8 mouse cellular contexts compared by ENCODE assay signal in the genomic region with DNA sequence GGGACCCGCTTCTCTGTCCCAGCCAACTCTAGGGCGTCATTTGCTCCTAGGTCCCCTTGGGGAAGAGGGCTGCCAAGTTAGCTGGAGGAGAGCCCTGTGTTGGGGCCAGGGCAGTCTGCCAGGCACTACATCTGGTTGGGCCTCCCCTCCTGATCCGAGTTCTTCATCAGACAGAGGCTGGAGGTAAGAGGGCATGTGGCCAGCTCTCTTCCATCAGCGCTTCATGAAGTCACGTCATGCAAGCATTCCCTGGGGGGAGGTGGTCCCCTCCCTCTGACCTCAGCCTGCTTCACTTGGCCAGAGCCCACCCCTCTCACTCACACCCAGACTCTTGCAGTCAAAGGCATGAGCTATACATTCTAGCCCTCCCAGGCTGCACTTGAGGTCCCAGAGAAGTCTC. TPM values are rescaled to one million over a fixed set of nuclear protein-coding genes. Genes with fewer than 3 reads are reported as not detected.
DNase-seq lines count a peak whose midpoint lies in the region; ATAC-seq lines count a peak whose summit lies in the region.

No protein-coding gene starts in this region.

- 35% methylated on average over 5 of the region's 5 CpGs for WGBS in forebrain, embryonic 15.5 days
- 88% methylated on average over 5 of the region's 5 CpGs for WGBS in forebrain, embryonic 11.5 days
- 53% methylated on average over 5 of the region's 5 CpGs for WGBS in kidney, embryonic 16.5 days

- H3K4me2 ChIP-seq in forebrain, embryonic 15.5 days (replicated peaks) = no peak overlapping the region
- no peak overlapping the region for H3K4me2 ChIP-seq in forebrain, embryonic 11.5 days (ENCODE audit: low read depth, low read length, severe bottlenecking)
- no peak overlapping the region for H3K4me2 ChIP-seq in kidney, embryonic 16.5 days (replicated peaks; ENCODE audit: low read depth, low read length)

- H3K27ac ChIP-seq in forebrain, embryonic 15.5 days (replicated peaks) = no peak overlapping the region
- no peak overlapping the region for H3K27ac ChIP-seq in forebrain, embryonic 11.5 days (ENCODE audit: low read depth, low read length)
- no peak overlapping the region for H3K27ac ChIP-seq in kidney, embryonic 16.5 days (ENCODE audit: low read length)

- no peak for DNase-seq in forebrain, embryonic 11.5 days (ENCODE audit: low spot score)
- peak; percentile 92 for DNase-seq in MN1 (ENCODE audit: low spot score)
- DNase-seq in gastrocnemius, postnatal 25 days = peak; percentile 84
- peak; percentile 88 for DNase-seq in skeletal muscle tissue, adult 2 months (ENCODE audit: low read depth, low spot score)
- no peak for DNase-seq in retina, postnatal 1 day
- no peak for DNase-seq in embryo, embryonic 10 days (ENCODE audit: low spot score)

- ATAC-seq in forebrain, embryonic 15.5 days (replicated peaks) = peak; percentile 60
- no peak for ATAC-seq in forebrain, embryonic 11.5 days (replicated peaks; ENCODE audit: low FRiP score)
- ATAC-seq in kidney, embryonic 16.5 days (ENCODE audit: low FRiP score, low TSS enrichment) = peak; percentile 42; the same call in 1 of the 2 replicates

- H3K4me1 ChIP-seq in forebrain, embryonic 15.5 days = peaks cover 12% of the 10 kb centered on the region
- H3K4me1 ChIP-seq in forebrain, embryonic 11.5 days (replicated peaks; ENCODE audit: control insufficient read depth, insufficient read depth, low read length) = no peaks in the 10 kb centered on the region
- peaks cover 20% of the 10 kb centered on the region for H3K4me1 ChIP-seq in kidney, embryonic 16.5 days (ENCODE audit: insufficient read depth, low read length)

- H3K9ac ChIP-seq in forebrain, embryonic 15.5 days (replicated peaks) = no peak overlapping the region
- no peak overlapping the region for H3K9ac ChIP-seq in forebrain, embryonic 11.5 days (ENCODE audit: low read length)
- H3K9ac ChIP-seq in kidney, embryonic 16.5 days (replicated peaks; ENCODE audit: low read length) = no peak overlapping the region

- no peaks in the 10 kb centered on the region for H3K27me3 ChIP-seq in forebrain, embryonic 15.5 days
- H3K27me3 ChIP-seq in forebrain, embryonic 11.5 days (ENCODE audit: control insufficient read depth, insufficient read depth, low read length) = no peaks in the 10 kb centered on the region
- no peaks in the 10 kb centered on the region for H3K27me3 ChIP-seq in kidney, embryonic 16.5 days (ENCODE audit: insufficient read depth, low read length)

- H3K4me3 ChIP-seq in forebrain, embryonic 15.5 days = no peak overlapping the region
- no peak overlapping the region for H3K4me3 ChIP-seq in forebrain, embryonic 11.5 days (ENCODE audit: low read depth, low read length)
- H3K4me3 ChIP-seq in kidney, embryonic 16.5 days (ENCODE audit: low read length) = no peak overlapping the region

- H3K9me3 ChIP-seq in forebrain, embryonic 15.5 days = no peaks in the 10 kb centered on the region
- no peaks in the 10 kb centered on the region for H3K9me3 ChIP-seq in forebrain, embryonic 11.5 days (ENCODE audit: control insufficient read depth, low read length)
- H3K9me3 ChIP-seq in kidney, embryonic 16.5 days (ENCODE audit: low read length) = no peaks in the 10 kb centered on the region

- no peaks in the 10 kb centered on the region for H3K36me3 ChIP-seq in forebrain, embryonic 15.5 days
- no peaks in the 10 kb centered on the region for H3K36me3 ChIP-seq in forebrain, embryonic 11.5 days (ENCODE audit: control insufficient read depth, insufficient read depth, low read length)
- H3K36me3 ChIP-seq in kidney, embryonic 16.5 days (ENCODE audit: insufficient read depth, low read length) = no peaks in the 10 kb centered on the region

RNA-seq across cellular contexts. Expression of gene Sh3pxd2a, which starts 25.8 kb away (rescaled TPM):
- polyA plus RNA-seq in forebrain, embryonic 15.5 days (2015; fragmentation: Nextera tagmentation; extraction: Ambion mirVana) = 2.0 and 2.2 TPM in 2 replicates
- 5.2 and 5.4 TPM in 2 replicates for polyA plus RNA-seq in forebrain, embryonic 11.5 days (2014; fragmentation: Nextera tagmentation; extraction: Ambion mirVana)
- 10 to 100 TPM; 37.8 to 46.3 TPM for total RNA-seq in gastrocnemius, postnatal 25 days (2021)
- 5.0 and 5.5 TPM in 2 replicates for polyA plus RNA-seq in kidney, embryonic 16.5 days (2015; fragmentation: Nextera tagmentation; extraction: Ambion mirVana)

Comparison
In these comparisons a context has a peak if more than half of its experiments do, and no peak if none do; other contexts are left out.
1. DNase-seq: peak in MN1 (single experiment), gastrocnemius, postnatal 25 days (single experiment) and skeletal muscle tissue, adult 2 months (single experiment); none in forebrain, embryonic 11.5 days (single experiment), retina, postnatal 1 day (single experiment) and embryo, embryonic 10 days (single experiment).